ENCODE assay signal across 8 mouse cellular contexts in genomic region chr13:28416887-28417286, GRCm38 (mm10).
DNase-seq lines count a peak whose midpoint lies in the region; ATAC-seq and TF ChIP-seq lines count a peak whose summit lies in the region.

No protein-coding gene starts in this region.

- peaks cover 11% of the 10 kb centered on the region; the same call in 1 of the 2 replicates for H3K4me1 ChIP-seq in kidney, postnatal 0 days (replicated peaks; ENCODE audit: insufficient read depth, low read length)
- H3K4me1 ChIP-seq in hindbrain, embryonic 11.5 days (replicated peaks; ENCODE audit: control insufficient read depth, insufficient read depth, low read length): peaks cover 17% of the 10 kb centered on the region
- H3K4me1 ChIP-seq in limb, embryonic 10.5 days: peaks cover 46% of the 10 kb centered on the region

- no peaks in the 10 kb centered on the region for H3K9me3 ChIP-seq in kidney, postnatal 0 days (replicated peaks; ENCODE audit: low read length)
- H3K9me3 ChIP-seq in hindbrain, embryonic 11.5 days (ENCODE audit: control insufficient read depth, low read length): no peaks in the 10 kb centered on the region
- no peaks in the 10 kb centered on the region for H3K9me3 ChIP-seq in limb, embryonic 10.5 days (replicated peaks)

- H3K36me3 ChIP-seq in kidney, postnatal 0 days (ENCODE audit: insufficient read depth, low read length): no peaks in the 10 kb centered on the region
- H3K36me3 ChIP-seq in hindbrain, embryonic 11.5 days (ENCODE audit: control insufficient read depth, insufficient read depth, low read length): no peaks in the 10 kb centered on the region
- H3K36me3 ChIP-seq in limb, embryonic 10.5 days: no peaks in the 10 kb centered on the region

- H3K4me3 ChIP-seq in kidney, postnatal 0 days (replicated peaks; ENCODE audit: low read depth, low read length): no peak overlapping the region
- no peak overlapping the region for H3K4me3 ChIP-seq in hindbrain, embryonic 11.5 days (ENCODE audit: low read depth, low read length)
- H3K4me3 ChIP-seq in limb, embryonic 10.5 days: peak overlapping the region; percentile 28

- peak overlapping the region; percentile 50 for H3K4me2 ChIP-seq in kidney, postnatal 0 days (ENCODE audit: low read length)
- H3K4me2 ChIP-seq in hindbrain, embryonic 11.5 days (replicated peaks; ENCODE audit: low read depth, low read length): peak overlapping the region; percentile 32

- no peak for TF ChIP-seq CTCF in kidney, postnatal 0 days (IDR thresholded peaks at IDR 0.05; ENCODE audit: low read depth)

- ATAC-seq in kidney, postnatal 0 days (replicated peaks; ENCODE audit: low FRiP score, low read depth): no peak
- peak; percentile 38 for ATAC-seq in hindbrain, embryonic 11.5 days (ENCODE audit: low FRiP score)
- no peak for ATAC-seq in inflammation-experienced regulatory T-cells, adult 6 months

- peak overlapping the region; percentile 85 for H3K27ac ChIP-seq in kidney, postnatal 0 days
- H3K27ac ChIP-seq in hindbrain, embryonic 11.5 days (ENCODE audit: low read depth, low read length): peak overlapping the region; percentile 91
- peak overlapping the region; percentile 86; the same call in 1 of the 2 replicates for H3K27ac ChIP-seq in limb, embryonic 10.5 days

- 32% methylated on average over 8 of the region's 8 CpGs for WGBS in kidney, postnatal 0 days
- 22% methylated on average over 8 of the region's 8 CpGs for WGBS in hindbrain, embryonic 11.5 days
- WGBS in limb, embryonic 10.5 days: 49% methylated on average over 8 of the region's 8 CpGs

- DNase-seq in kidney, postnatal 0 days (ENCODE audit: low spot score): peak; percentile 31
- DNase-seq in kidney, postnatal 25 days: no peak
- peak; percentile 29 for DNase-seq in embryo, embryonic 10 days (ENCODE audit: low spot score)
- DNase-seq in hindbrain, embryonic 11.5 days (ENCODE audit: low spot score): peak; percentile 52
- no peak for DNase-seq in limb, embryonic 10.5 days (ENCODE audit: low spot score)
- peak; percentile 48 for DNase-seq in right cerebral cortex, adult 18-20 months
- no peak for DNase-seq in yolk sac, embryonic 10.5 days (ENCODE audit: low spot score)

- no peaks in the 10 kb centered on the region for H3K27me3 ChIP-seq in kidney, postnatal 0 days (ENCODE audit: insufficient read depth, low read length)
- no peaks in the 10 kb centered on the region for H3K27me3 ChIP-seq in hindbrain, embryonic 11.5 days (ENCODE audit: control insufficient read depth, insufficient read depth, low read length)
- H3K27me3 ChIP-seq in limb, embryonic 10.5 days (ENCODE audit: low read depth, poor library complexity, severe bottlenecking): no peaks in the 10 kb centered on the region

- H3K9ac ChIP-seq in kidney, postnatal 0 days (ENCODE audit: low read depth, low read length): no peak overlapping the region
- no peak overlapping the region; the same call in 1 of the 2 replicates for H3K9ac ChIP-seq in hindbrain, embryonic 11.5 days (ENCODE audit: low read depth, low read length)

Comparison
In these comparisons a context has a peak if more than half of its experiments do, and no peak if none do; other contexts are left out.
1. DNase-seq: peak in kidney, postnatal 0 days (single experiment), embryo, embryonic 10 days (single experiment), hindbrain, embryonic 11.5 days (single experiment) and right cerebral cortex, adult 18-20 months (single experiment); none in kidney, postnatal 25 days (0 of 2), limb, embryonic 10.5 days (single experiment) and yolk sac, embryonic 10.5 days (single experiment).
2. Peak in every context shown above with its lines, with median percentiles within 50 percentile points of each other: H3K27ac ChIP-seq.